Mouse (Mus musculus) forebrain, embryonic 10.5 days (tissue): Measurements from ENCODE around the gene Gm11077. TPM values are rescaled to one million over a fixed set of nuclear protein-coding genes. Genes with fewer than 3 reads are reported as not detected.

ENCODE experiments used
- DNase-seq: peaks from one replicate; pipeline ENCODE4 v3.0.0-alpha.2; 2017; ENCODE audit warnings: low spot score; ENCODE audit errors: extremely low spot score
- H3K27ac ChIP-seq: fragments of 300-500 bp; sonication (generic); 2 replicates; pipeline ENCODE4 v1.5.1; 2016; ENCODE audit warnings: mild to moderate bottlenecking
- H3K27me3 ChIP-seq: fragments of 300-500 bp; sonication (generic); 2 replicates; pipeline ENCODE4 v1.6.1; 2016; ENCODE audit warnings: mild to moderate bottlenecking; ENCODE audit not compliant: poor library complexity, severe bottlenecking
- H3K36me3 ChIP-seq: fragments of 300-500 bp; sonication (generic); replicated peaks from 2 replicates; pipeline ENCODE4 v1.6.1; 2016; ENCODE audit warnings: mild to moderate bottlenecking, moderate library complexity
- H3K4me1 ChIP-seq: fragments of 300-500 bp; sonication (generic); 2 replicates; pipeline ENCODE4 v1.6.1; 2016
- H3K4me3 ChIP-seq: fragments of 300-500 bp; sonication (generic); 2 replicates; pipeline ENCODE4 v1.5.1; 2016; ENCODE audit warnings: mild to moderate bottlenecking, moderate library complexity
- H3K9me3 ChIP-seq: fragments of 300-500 bp; sonication (generic); 2 replicates; pipeline ENCODE4 v1.6.1; 2016; ENCODE audit warnings: mild to moderate bottlenecking, moderate library complexity
- WGBS: fragments of 180-500 bp; shearing (Covaris S2); methylation state at CpG from one replicate; pipeline ENCODE4 v1.1.7; 2016; 5-methylcytosine and 5-hydroxymethylcytosine counted together
- polyA plus RNA-seq: library from polyadenylated mRNA; unstranded; fragments of >200 nt; fragmentation: Nextera tagmentation; extraction: Ambion mirVana; gene quantifications from 2 replicates; pipeline ENCODE4 v1.2.1, GENCODE M21; 2016

Gene Gm11077
- polyA plus RNA-seq, 1 experiment from 2014 or later: not detected

GRCm38 (mm10) chr6:140709415-140710107 is 19.5 kb upstream of the Gm11077 start:
- DNase-seq: no peak
- WGBS: 68% methylated on average over 6 of the region's 6 CpGs
- no peaks in the 10 kb centered on the region for H3K36me3 ChIP-seq
- no peak overlapping the region; the same call in 1 of the 2 replicates for H3K27ac ChIP-seq
- peaks cover 9% of the 10 kb centered on the region for H3K4me1 ChIP-seq
- no peak overlapping the region for H3K4me3 ChIP-seq
- H3K9me3 ChIP-seq: peaks cover 4% of the 10 kb centered on the region; the same call in 1 of the 2 replicates
- H3K27me3 ChIP-seq: peaks cover 8% of the 10 kb centered on the region

GRCm38 (mm10) chr6:140712754-140713153 is 16.3 kb upstream of the Gm11077 start:
- WGBS: 11% methylated on average over 11 of the region's 11 CpGs
- Histone ChIP-seq H3K9me3 (no peaks in the 10 kb centered on the region), H3K36me3 (no peaks in the 10 kb centered on the region), H3K27ac (no peak overlapping the region), H3K4me3 (no peak overlapping the region), H3K4me1 (peaks cover 9% of the 10 kb centered on the region), H3K27me3 (peaks cover 8% of the 10 kb centered on the region)
- peak; percentile 59 for DNase-seq

GRCm38 (mm10) chr6:140714905-140715365 is 14.1 kb upstream of the Gm11077 start:
- Histone ChIP-seq H3K4me1 (no peaks in the 10 kb centered on the region), H3K9me3 (no peaks in the 10 kb centered on the region), H3K27ac (no peak overlapping the region), H3K36me3 (no peaks in the 10 kb centered on the region), H3K27me3 (peaks cover 8% of the 10 kb centered on the region), H3K4me3 (no peak overlapping the region)
- DNase-seq: peak; percentile 73
- WGBS: 29% methylated on average over 10 of the region's 10 CpGs

DNA sequence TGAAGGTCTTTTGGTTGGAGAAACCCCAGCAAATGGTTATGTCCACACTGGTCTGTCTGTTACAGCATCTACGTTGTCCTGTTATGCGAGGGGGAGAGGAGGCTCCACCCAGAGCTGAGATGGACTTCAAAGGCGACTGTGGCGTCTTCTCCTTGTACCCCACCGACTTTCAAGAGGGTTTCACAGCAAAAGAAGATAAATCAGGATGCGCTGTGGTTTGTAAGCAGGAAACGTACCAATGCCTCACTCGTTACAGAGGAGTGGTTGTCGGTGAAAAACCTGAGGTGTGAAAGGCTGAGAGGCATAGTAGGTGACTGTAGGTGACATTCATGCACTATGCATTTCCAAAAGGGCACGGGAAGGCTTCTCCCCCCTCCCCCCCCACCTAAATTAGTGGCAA is 7.0 kb upstream of the Gm11077 start:
- no peak for DNase-seq
- Histone ChIP-seq H3K4me1 (no peaks in the 10 kb centered on the region), H3K36me3 (no peaks in the 10 kb centered on the region), H3K9me3 (no peaks in the 10 kb centered on the region), H3K27me3 (no peaks in the 10 kb centered on the region), H3K27ac (no peak overlapping the region), H3K4me3 (no peak overlapping the region)
- 84% methylated on average over 10 of the region's 10 CpGs for WGBS

GRCm38 (mm10) chr6:140730669-140731401 is 1.8 kb downstream of the Gm11077 start:
- no peak for DNase-seq
- Histone ChIP-seq H3K36me3 (no peaks in the 10 kb centered on the region), H3K27me3 (peaks cover 6% of the 10 kb centered on the region), H3K4me1 (peaks cover 13% of the 10 kb centered on the region), H3K9me3 (peaks cover 3% of the 10 kb centered on the region; the same call in 1 of the 2 replicates), H3K27ac (no peak overlapping the region), H3K4me3 (no peak overlapping the region)
- WGBS: 86% methylated on average over 6 of the region's 6 CpGs

DNA sequence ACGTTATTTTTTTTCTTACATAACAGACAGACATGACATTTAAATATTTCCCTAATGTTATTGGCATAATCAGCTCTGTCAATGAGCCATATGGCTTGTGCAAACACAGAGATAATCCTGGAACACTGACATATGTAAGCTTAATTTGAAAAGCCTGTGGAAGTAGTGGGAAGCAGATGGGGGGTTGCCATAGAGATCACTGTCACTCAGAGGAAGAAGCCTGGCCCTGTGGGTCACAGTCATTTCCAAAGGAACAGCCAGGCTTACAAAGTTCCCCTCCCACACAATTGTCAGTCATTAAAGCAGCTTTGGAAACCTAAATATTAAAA is 2.3 kb downstream of the Gm11077 start:
- Histone ChIP-seq H3K4me3 (no peak overlapping the region), H3K4me1 (peaks cover 13% of the 10 kb centered on the region), H3K27ac (no peak overlapping the region), H3K9me3 (peaks cover 3% of the 10 kb centered on the region; the same call in 1 of the 2 replicates), H3K36me3 (no peaks in the 10 kb centered on the region), H3K27me3 (peaks cover 6% of the 10 kb centered on the region)
- no peak for DNase-seq
- 95% methylated on average over 1 of the region's 1 CpGs for WGBS

DNA sequence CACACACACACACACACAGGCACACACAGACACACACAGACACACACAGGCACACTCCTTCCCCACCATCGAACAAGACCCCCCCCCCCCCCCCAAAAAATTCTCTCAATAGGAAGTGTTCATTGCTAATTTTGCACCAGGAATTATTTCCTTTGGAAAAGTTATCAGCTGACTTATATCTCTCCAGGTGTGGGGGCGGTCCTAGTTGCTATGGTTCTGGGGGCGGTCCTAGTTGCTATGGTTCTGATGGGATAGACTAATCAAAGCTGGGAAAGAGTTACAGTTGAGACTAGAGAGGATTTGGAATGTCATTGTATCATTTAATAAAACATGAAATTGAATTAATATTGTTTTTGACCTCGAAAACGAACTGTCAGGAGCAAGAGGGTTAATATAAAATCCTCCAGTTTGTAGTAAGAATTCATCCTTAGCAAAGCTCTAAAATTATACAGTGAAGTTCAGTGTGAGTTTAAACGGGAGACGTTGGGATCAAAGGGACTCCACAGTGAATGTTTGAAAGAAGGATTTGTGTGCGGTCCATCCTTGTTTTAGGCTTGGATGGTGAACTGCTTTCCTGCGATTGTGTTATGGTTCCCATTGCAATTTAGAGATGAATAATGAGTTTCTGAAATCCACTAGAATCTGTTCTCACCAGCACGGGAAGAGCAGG is 4.0 kb downstream of the Gm11077 start:
- DNase-seq: peak; percentile 37
- H3K9me3 ChIP-seq: peaks cover 3% of the 10 kb centered on the region; the same call in 1 of the 2 replicates
- WGBS: 41% methylated on average over 10 of the region's 10 CpGs
- H3K4me3 ChIP-seq: peak overlapping the region; percentile 45
- no peaks in the 10 kb centered on the region for H3K36me3 ChIP-seq
- peak overlapping the region; percentile 77 for H3K27ac ChIP-seq
- peaks cover 13% of the 10 kb centered on the region for H3K4me1 ChIP-seq
- peaks cover 6% of the 10 kb centered on the region for H3K27me3 ChIP-seq

DNA sequence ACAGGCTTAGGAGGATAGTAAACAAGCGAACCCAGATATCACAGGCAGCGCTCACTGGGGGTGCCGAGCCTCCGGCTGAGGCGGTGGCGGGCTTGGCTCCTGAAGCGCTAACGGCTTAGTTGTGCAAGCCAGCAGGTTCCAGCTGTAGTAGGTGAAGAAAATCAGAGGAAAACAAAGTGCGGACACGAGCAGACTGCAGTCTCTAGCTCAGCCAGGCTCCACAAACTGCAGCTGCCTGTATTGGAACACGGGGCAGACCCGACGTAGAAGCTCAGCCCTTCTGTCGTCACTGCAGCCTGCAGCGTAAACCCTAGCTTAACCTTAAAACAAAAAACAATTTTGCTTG is 4.5 kb downstream of the Gm11077 start:
- H3K4me3 ChIP-seq: peak overlapping the region; percentile 45
- peaks cover 13% of the 10 kb centered on the region for H3K4me1 ChIP-seq
- DNase-seq: no peak
- no peaks in the 10 kb centered on the region for H3K36me3 ChIP-seq
- H3K27me3 ChIP-seq: peaks cover 6% of the 10 kb centered on the region
- whole genome bisulfite sequencing: 7% methylated on average over 15 of the region's 15 CpGs
- peaks cover 3% of the 10 kb centered on the region; the same call in 1 of the 2 replicates for H3K9me3 ChIP-seq
- H3K27ac ChIP-seq: peak overlapping the region; percentile 77

DNA sequence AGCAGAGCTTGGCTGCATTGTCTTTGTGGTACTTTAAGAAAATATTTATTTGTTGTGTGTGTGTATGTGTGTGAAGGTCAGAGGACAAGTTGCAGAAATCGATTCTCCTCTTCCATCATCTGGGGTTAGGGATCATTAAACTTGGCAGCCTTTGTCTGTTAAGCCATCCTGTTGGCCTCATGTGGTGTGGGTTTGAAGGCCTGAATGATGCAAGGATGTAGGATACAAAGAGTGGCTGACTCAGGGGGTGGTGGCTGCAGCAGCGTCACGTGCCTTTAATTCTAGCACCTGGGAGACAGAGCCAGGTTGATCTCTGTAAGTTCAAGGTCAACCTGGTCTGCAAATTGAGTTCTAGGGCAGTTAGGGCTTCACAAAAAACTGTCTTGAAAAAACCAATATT is 16.5 kb downstream of the Gm11077 start:
- no peaks in the 10 kb centered on the region for H3K27me3 ChIP-seq
- 75% methylated on average over 3 of the region's 3 CpGs for WGBS
- H3K4me1 ChIP-seq: no peaks in the 10 kb centered on the region
- no peak overlapping the region for H3K4me3 ChIP-seq
- H3K9me3 ChIP-seq: peaks cover 2% of the 10 kb centered on the region; the same call in 1 of the 2 replicates
- DNase-seq: no peak
- no peak overlapping the region for H3K27ac ChIP-seq
- no peaks in the 10 kb centered on the region for H3K36me3 ChIP-seq

- no peak overlapping the region for H3K4me3 ChIP-seq
- peaks cover 2% of the 10 kb centered on the region; the same call in 1 of the 2 replicates for H3K9me3 ChIP-seq
- WGBS: 77% methylated on average over 2 of the region's 2 CpGs
- no peaks in the 10 kb centered on the region for H3K27me3 ChIP-seq
- no peaks in the 10 kb centered on the region for H3K4me1 ChIP-seq
- H3K27ac ChIP-seq: no peak overlapping the region
- no peaks in the 10 kb centered on the region for H3K36me3 ChIP-seq
- no peak for DNase-seq
Measured at GRCm38 (mm10) chr6:140747591-140747990, 18.5 kb downstream of the Gm11077 start.

- no peaks in the 10 kb centered on the region for H3K36me3 ChIP-seq
- no peak overlapping the region for H3K27ac ChIP-seq
- no peak for DNase-seq
- H3K4me3 ChIP-seq: no peak overlapping the region
- no peaks in the 10 kb centered on the region for H3K27me3 ChIP-seq
- peaks cover 2% of the 10 kb centered on the region; the same call in 1 of the 2 replicates for H3K9me3 ChIP-seq
- WGBS: 91% methylated on average over 8 of the region's 8 CpGs
- no peaks in the 10 kb centered on the region for H3K4me1 ChIP-seq
Measured at GRCm38 (mm10) chr6:140750371-140751080, 21.4 kb downstream of the Gm11077 start.

GRCm38 (mm10) chr6:140766365-140766764 is 37.3 kb downstream of the Gm11077 start:
- no peaks in the 10 kb centered on the region for H3K27me3 ChIP-seq
- H3K9me3 ChIP-seq: no peaks in the 10 kb centered on the region
- WGBS: 50% methylated on average over 9 of the region's 9 CpGs
- H3K4me1 ChIP-seq: peaks cover 18% of the 10 kb centered on the region
- no peak overlapping the region for H3K4me3 ChIP-seq
- no peak overlapping the region for H3K27ac ChIP-seq
- no peak for DNase-seq
- no peaks in the 10 kb centered on the region for H3K36me3 ChIP-seq
